8 mouse cellular contexts compared by ENCODE assay signal in genomic region chr13:45637324-45637723, GRCm38 (mm10).
DNase-seq lines count a peak whose midpoint lies in the region; ATAC-seq and TF ChIP-seq lines count a peak whose summit lies in the region.

No protein-coding gene starts in this region.

- ATAC-seq in midbrain, embryonic 16.5 days, result no peak
- no peak for ATAC-seq in hindbrain, postnatal 0 days

- DNase-seq in cerebellum, postnatal 10 days, result peak; percentile 58 to 59
- no peak for DNase-seq in cerebellum, adult 11-12 months
- DNase-seq in midbrain, embryonic 10.5 days (ENCODE audit: low spot score), result peak; percentile 34
- peak; percentile 42 to 65 for DNase-seq in adrenal gland, postnatal 36 days
- DNase-seq in hindbrain, postnatal 0 days (ENCODE audit: low spot score), result peak; percentile 65
- DNase-seq in ovary, postnatal 14 days (ENCODE audit: low spot score), result peak; percentile 40
- DNase-seq in left cerebral cortex, adult 9 months (ENCODE audit: low spot score in 2 of 2), result no peak

- no peaks in the 10 kb centered on the region for H3K36me3 ChIP-seq in midbrain, embryonic 10.5 days
- H3K36me3 ChIP-seq in midbrain, embryonic 16.5 days (ENCODE audit: control insufficient read depth, insufficient read depth, low read length), result no peaks in the 10 kb centered on the region
- H3K36me3 ChIP-seq in hindbrain, postnatal 0 days (ENCODE audit: insufficient read depth, low read length), result no peaks in the 10 kb centered on the region

- H3K4me1 ChIP-seq in midbrain, embryonic 10.5 days, result no peaks in the 10 kb centered on the region
- H3K4me1 ChIP-seq in midbrain, embryonic 16.5 days (ENCODE audit: control insufficient read depth, insufficient read depth, low read length), result no peaks in the 10 kb centered on the region
- no peaks in the 10 kb centered on the region for H3K4me1 ChIP-seq in hindbrain, postnatal 0 days (ENCODE audit: insufficient read depth, low read length)

- 58% methylated on average over 8 of the region's 8 CpGs for WGBS in midbrain, embryonic 10.5 days
- WGBS in midbrain, embryonic 16.5 days, result 62% methylated on average over 8 of the region's 8 CpGs
- 50% methylated on average over 8 of the region's 8 CpGs for WGBS in hindbrain, postnatal 0 days

- peak; percentile 74 for TF ChIP-seq CTCF in hindbrain, postnatal 0 days (IDR thresholded peaks at IDR 0.05; ENCODE audit: low read depth)

- no peak overlapping the region for H3K9ac ChIP-seq in midbrain, embryonic 16.5 days (ENCODE audit: low read depth, low read length)
- H3K9ac ChIP-seq in hindbrain, postnatal 0 days (replicated peaks; ENCODE audit: low read length), result no peak overlapping the region

- H3K4me3 ChIP-seq in midbrain, embryonic 10.5 days, result no peak overlapping the region
- no peak overlapping the region for H3K4me3 ChIP-seq in midbrain, embryonic 16.5 days (ENCODE audit: low read depth, low read length)
- H3K4me3 ChIP-seq in hindbrain, postnatal 0 days (ENCODE audit: low read length), result no peak overlapping the region

- no peak overlapping the region for H3K4me2 ChIP-seq in midbrain, embryonic 16.5 days (ENCODE audit: low read length)
- H3K4me2 ChIP-seq in hindbrain, postnatal 0 days (ENCODE audit: low read depth, low read length), result no peak overlapping the region

- no peaks in the 10 kb centered on the region for H3K9me3 ChIP-seq in midbrain, embryonic 10.5 days (replicated peaks)
- H3K9me3 ChIP-seq in midbrain, embryonic 16.5 days (replicated peaks; ENCODE audit: control insufficient read depth, low read length, poor library complexity, severe bottlenecking), result no peaks in the 10 kb centered on the region
- no peaks in the 10 kb centered on the region for H3K9me3 ChIP-seq in hindbrain, postnatal 0 days (ENCODE audit: low read length)

- no peaks in the 10 kb centered on the region for H3K27me3 ChIP-seq in midbrain, embryonic 10.5 days (ENCODE audit: low read depth, poor library complexity, severe bottlenecking)
- no peaks in the 10 kb centered on the region for H3K27me3 ChIP-seq in midbrain, embryonic 16.5 days (ENCODE audit: control insufficient read depth, insufficient read depth, low read depth, low read length)
- H3K27me3 ChIP-seq in hindbrain, postnatal 0 days (ENCODE audit: insufficient read depth, low read length), result no peaks in the 10 kb centered on the region

- H3K27ac ChIP-seq in midbrain, embryonic 10.5 days (replicated peaks), result no peak overlapping the region
- H3K27ac ChIP-seq in midbrain, embryonic 16.5 days (ENCODE audit: low read length), result no peak overlapping the region
- no peak overlapping the region for H3K27ac ChIP-seq in hindbrain, postnatal 0 days

Comparison
In these comparisons a context has a peak if more than half of its experiments do, and no peak if none do; other contexts are left out.
1. DNase-seq: peak in cerebellum, postnatal 10 days (2 of 2), midbrain, embryonic 10.5 days (single experiment), adrenal gland, postnatal 36 days (2 of 2), hindbrain, postnatal 0 days (single experiment) and ovary, postnatal 14 days (single experiment); none in cerebellum, adult 11-12 months (single experiment) and left cerebral cortex, adult 9 months (0 of 2).